Mouse (Mus musculus) lung, adult 2 months (tissue): Measurements from ENCODE around the gene Wdr66.

Experiments
- CTCF ChIP-seq: fragments of 200-500 bp; IDR thresholded peaks from 2 replicates; pipeline ENCODE4 v1.5.1; 2011; ENCODE audit warnings: mild to moderate bottlenecking, low read length, control low read depth; ENCODE audit not compliant: insufficient read depth
- POLR2A ChIP-seq: fragments of 200-500 bp; IDR thresholded peaks from 2 replicates; pipeline ENCODE4 v1.6.1; 2011; ENCODE audit warnings: low read depth, mild to moderate bottlenecking, control low read depth, low read length, borderline replicate concordance; ENCODE audit errors: extremely low read depth

DNA sequence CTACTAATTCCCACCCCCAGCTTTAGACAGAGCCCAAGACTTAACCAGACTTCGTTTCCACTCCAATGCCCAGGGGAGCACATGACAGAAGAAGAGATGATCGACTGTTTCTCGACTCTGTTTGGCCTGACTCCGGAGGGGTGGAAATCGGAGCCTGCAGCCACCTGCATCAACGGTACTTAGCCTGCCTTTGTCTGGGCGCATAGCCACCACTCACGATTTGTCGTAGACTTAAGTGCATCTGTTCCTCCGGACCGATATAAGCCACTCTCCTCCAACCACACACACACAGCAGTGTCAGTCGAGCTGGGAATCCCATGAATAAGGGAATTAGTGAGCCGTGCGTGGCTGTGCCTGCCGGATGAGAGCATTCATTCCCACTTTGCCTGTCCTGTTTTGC, 72.3 kb downstream of the Wdr66 start:
- no peak for TF ChIP-seq POLR2A
- TF ChIP-seq CTCF: no peak
